Mouse (Mus musculus): ENCODE measurements around the gene Sectm1b.

GRCm38 (mm10) chr11:121033118-121033517 is 30.3 kb downstream of the Sectm1b start:
- no peak for TF ChIP-seq CTCF (IDR thresholded peaks at IDR 0.05)
- no peak for TF ChIP-seq POLR2A (IDR thresholded peaks at IDR 0.05; ENCODE audit: insufficient read depth, low read depth, low read length)

All from heart, adult 2 months (tissue).